15 mouse cellular contexts compared by ENCODE assay signal in genomic region chr3:21479846-21480245, GRCm38 (mm10).
DNase-seq lines count a peak whose midpoint lies in the region; ATAC-seq and TF ChIP-seq lines count a peak whose summit lies in the region.
"Had no signal": no experiment of that assay in that cellular context is flagged by ENCODE, and none has a peak within 500 bp of the region (broad histone marks: within the 10 kb centered on the region; RNA-seq: fewer than 3 reads in every experiment).

No protein-coding gene starts in this region.

- TF ChIP-seq CTCF in left cerebral cortex, adult 2 months (IDR thresholded peaks at IDR 0.05) = no peak

- H3K36me3 ChIP-seq in forebrain, embryonic 13.5 days (ENCODE audit: poor library complexity, severe bottlenecking) = no peaks in the 10 kb centered on the region
- H3K36me3 ChIP-seq in forebrain, embryonic 12.5 days (replicated peaks) = no peaks in the 10 kb centered on the region
- no peaks in the 10 kb centered on the region for H3K36me3 ChIP-seq in heart, embryonic 10.5 days
- H3K36me3 ChIP-seq in neural tube, embryonic 13.5 days = no peaks in the 10 kb centered on the region
- H3K36me3 ChIP-seq: embryonic facial prominence, embryonic 15.5 days; hindbrain, embryonic 15.5 days had no signal

- 0 out of 2 replicates have a peak, but pooled peaks have one; percentile 31 for ATAC-seq in forebrain, embryonic 13.5 days
- ATAC-seq in forebrain, embryonic 12.5 days (ENCODE audit: low FRiP score) = no peak
- no peak for ATAC-seq in neural tube, embryonic 13.5 days (ENCODE audit: low read depth)
- ATAC-seq: CD4-positive, CD25-positive, alpha-beta regulatory T cell, adult 4 months had no signal

- DNase-seq in heart, embryonic 10.5 days (ENCODE audit: low spot score) = no peak
- no peak for DNase-seq in heart, adult 18-20 months
- no peak for DNase-seq in left cerebral cortex, adult 2 months (ENCODE audit: extremely low spot score in 1 of 2, low spot score in 2 of 2)
- no peak for DNase-seq in left cerebral cortex, postnatal 25 days (ENCODE audit: low spot score in 2 of 2)
- no peak for DNase-seq in neural tube, embryonic 10.5 days (ENCODE audit: extremely low spot score, low spot score)
- DNase-seq: B cell, adult 2 months; cerebellum, adult 11 months; cerebellum, adult 8-10 months had no signal

- no peak overlapping the region for H3K4me2 ChIP-seq in forebrain, embryonic 13.5 days
- H3K4me2 ChIP-seq in forebrain, embryonic 12.5 days = no peak overlapping the region
- no peak overlapping the region for H3K4me2 ChIP-seq in neural tube, embryonic 13.5 days
- H3K4me2 ChIP-seq: embryonic facial prominence, embryonic 15.5 days; heart, embryonic 11.5 days; hindbrain, embryonic 15.5 days had no signal

- no peak overlapping the region for H3K4me3 ChIP-seq in forebrain, embryonic 13.5 days
- no peak overlapping the region for H3K4me3 ChIP-seq in forebrain, embryonic 12.5 days (replicated peaks)
- H3K4me3 ChIP-seq in heart, embryonic 10.5 days = no peak overlapping the region
- no peak overlapping the region for H3K4me3 ChIP-seq in left cerebral cortex, adult 2 months
- no peak overlapping the region for H3K4me3 ChIP-seq in neural tube, embryonic 13.5 days
- H3K4me3 ChIP-seq: embryonic facial prominence, embryonic 15.5 days; hindbrain, embryonic 15.5 days had no signal

- intact Hi-C loops in left cerebral cortex, adult 2 months (cut with DNase I) = loop anchor here (1.0 to 10.0 kb wide), 9 partner anchors 455 to 825 kb away; no protein-coding TSS in a partner anchor
- intact Hi-C loops in left cerebral cortex, postnatal 25 days (cut with DNase I) = loop anchor here (2.0 to 5.0 kb wide), 6 partner anchors 85 to 823 kb away; no protein-coding TSS in a partner anchor

- peaks cover 13% of the 10 kb centered on the region for H3K4me1 ChIP-seq in forebrain, embryonic 13.5 days
- peaks cover 6% of the 10 kb centered on the region for H3K4me1 ChIP-seq in forebrain, embryonic 12.5 days
- H3K4me1 ChIP-seq in heart, embryonic 10.5 days = peaks cover 15% of the 10 kb centered on the region
- peaks cover 8% of the 10 kb centered on the region for H3K4me1 ChIP-seq in neural tube, embryonic 13.5 days (replicated peaks)

- no peak overlapping the region for H3K9ac ChIP-seq in forebrain, embryonic 13.5 days
- H3K9ac ChIP-seq in forebrain, embryonic 12.5 days = no peak overlapping the region
- no peak overlapping the region for H3K9ac ChIP-seq in neural tube, embryonic 13.5 days
- H3K9ac ChIP-seq: embryonic facial prominence, embryonic 15.5 days; hindbrain, embryonic 15.5 days had no signal

- H3K27me3 ChIP-seq in forebrain, embryonic 13.5 days = no peaks in the 10 kb centered on the region
- no peaks in the 10 kb centered on the region for H3K27me3 ChIP-seq in forebrain, embryonic 12.5 days
- H3K27me3 ChIP-seq in heart, embryonic 10.5 days (ENCODE audit: insufficient read depth, poor library complexity, severe bottlenecking) = no peaks in the 10 kb centered on the region
- no peaks in the 10 kb centered on the region for H3K27me3 ChIP-seq in neural tube, embryonic 13.5 days
- H3K27me3 ChIP-seq: embryonic facial prominence, embryonic 15.5 days; hindbrain, embryonic 15.5 days had no signal

- H3K9me3 ChIP-seq in forebrain, embryonic 13.5 days (replicated peaks) = no peaks in the 10 kb centered on the region
- H3K9me3 ChIP-seq in forebrain, embryonic 12.5 days = no peaks in the 10 kb centered on the region
- H3K9me3 ChIP-seq in heart, embryonic 10.5 days = no peaks in the 10 kb centered on the region
- no peaks in the 10 kb centered on the region for H3K9me3 ChIP-seq in neural tube, embryonic 13.5 days
- H3K9me3 ChIP-seq: embryonic facial prominence, embryonic 15.5 days; hindbrain, embryonic 15.5 days had no signal

- no peak overlapping the region for H3K27ac ChIP-seq in forebrain, embryonic 13.5 days
- no peak overlapping the region for H3K27ac ChIP-seq in forebrain, embryonic 12.5 days
- 0 out of 2 replicates have a peak overlapping the region, but pooled peaks have one; percentile 69 for H3K27ac ChIP-seq in heart, embryonic 10.5 days
- H3K27ac ChIP-seq in left cerebral cortex, adult 2 months = peak overlapping the region; percentile 80
- 0 out of 2 replicates have a peak overlapping the region, but pooled peaks have one; percentile 61 for H3K27ac ChIP-seq in neural tube, embryonic 13.5 days (replicated peaks)

Comparison
In these comparisons a context has a peak if more than half of its experiments do, and no peak if none do; other contexts are left out.
1. H3K27ac ChIP-seq: peak in heart, embryonic 10.5 days (single experiment), left cerebral cortex, adult 2 months (single experiment) and neural tube, embryonic 13.5 days (single experiment); none in forebrain, embryonic 13.5 days (single experiment) and forebrain, embryonic 12.5 days (single experiment).